Mouse (Mus musculus) liver, adult 2 months (tissue): Measurements from ENCODE around the gene Adal.

Experiments used
- CTCF ChIP-seq: fragments of 200-500 bp; IDR thresholded peaks from 2 replicates; pipeline ENCODE4 v1.5.1; 2011; ENCODE audit warnings: low read depth, low read length, control low read depth
- POLR2A ChIP-seq: fragments of 200-500 bp; IDR thresholded peaks from 2 replicates; pipeline ENCODE4 v1.6.1; 2011; ENCODE audit warnings: low read length, control low read depth; ENCODE audit not compliant: insufficient read depth; ENCODE audit errors: extremely low read depth

DNA sequence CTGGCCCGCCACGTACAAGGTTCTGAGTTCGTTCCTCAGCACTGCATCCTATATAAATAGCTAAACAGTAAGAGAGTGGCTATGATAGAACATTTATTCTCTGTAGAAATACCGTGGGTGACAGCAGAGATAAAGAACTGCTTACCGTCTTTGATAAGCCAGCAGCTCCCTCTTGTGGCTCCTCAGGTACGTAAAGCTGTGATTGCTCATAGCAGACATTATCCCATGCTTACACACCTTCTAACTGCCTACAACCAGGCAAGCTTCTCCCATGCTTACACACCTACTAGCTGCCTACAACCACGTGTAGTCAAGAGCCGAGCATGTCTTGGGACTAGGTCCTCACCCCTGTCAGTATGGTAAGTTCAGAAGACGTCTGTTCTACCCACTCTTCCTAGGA is 38.2 kb upstream of the Adal start:
- TF ChIP-seq CTCF, result peak; percentile 48
- TF ChIP-seq POLR2A, result no peak
